Mouse (Mus musculus): ENCODE measurements at regions not wholly inside any gene's neighbourhood (a gene's known extent, or its start where the extent isn't known, plus 50 kb on each side); places are given as distances from the start of the nearest gene placed in this dataset.
A peak's percentile ranks its signal among the peaks of the same experiment; 100 is the strongest.

- H3K4me3 ChIP-seq: no peak overlapping the region
- no peaks in the 10 kb centered on the region for H3K36me3 ChIP-seq (ENCODE audit: control insufficient read depth, insufficient read depth, low read length)
- peaks cover 4% of the 10 kb centered on the region for H3K4me1 ChIP-seq (ENCODE audit: control insufficient read depth, insufficient read depth, low read length)
- no peaks in the 10 kb centered on the region for H3K27me3 ChIP-seq (ENCODE audit: control insufficient read depth, insufficient read depth, low read length)
- H3K27ac ChIP-seq: no peak overlapping the region
- peak; percentile 45 to 55 for DNase-seq
- no peak overlapping the region for H3K9ac ChIP-seq (ENCODE audit: low read depth, low read length)
- no peaks in the 10 kb centered on the region for H3K79me2 ChIP-seq (replicated peaks; ENCODE audit: control insufficient read depth, insufficient read depth, low read length)
- intact Hi-C loops (cut with DNase I): no loop called here
- WGBS: 51% methylated on average over 10 of the region's 10 CpGs
- TF ChIP-seq CTCF (IDR thresholded peaks at IDR 0.05) (no peak), POLR2A (IDR thresholded peaks at IDR 0.05; ENCODE audit: insufficient read depth, low read depth, low read length) (no peak), EP300 (IDR thresholded peaks at IDR 0.05; ENCODE audit: insufficient read depth, low read depth, low read length) (no peak)
Observed at GRCm38 (mm10) chr10:118761101-118761868, 108.7 kb downstream of the Dyrk2 start.

GRCm38 (mm10) chr10:118765051-118765450, 105.0 kb downstream of the Dyrk2 start:
- DNase-seq: no peak

GRCm38 (mm10) chr10:118765544-118766441, 104.2 kb downstream of the Dyrk2 start:
- intact Hi-C loops (cut with DNase I): no loop called here
- no peak for TF ChIP-seq POLR2A (IDR thresholded peaks at IDR 0.05; ENCODE audit: insufficient read depth, low read depth, low read length)
- no peak for TF ChIP-seq EP300 (IDR thresholded peaks at IDR 0.05; ENCODE audit: insufficient read depth, low read depth, low read length)
- no peak for TF ChIP-seq CTCF (IDR thresholded peaks at IDR 0.05)
- peaks cover 7% of the 10 kb centered on the region for H3K4me1 ChIP-seq (ENCODE audit: control insufficient read depth, insufficient read depth, low read length)
- no peaks in the 10 kb centered on the region for H3K79me2 ChIP-seq (replicated peaks; ENCODE audit: control insufficient read depth, insufficient read depth, low read length)
- WGBS: 41% methylated on average over 14 of the region's 14 CpGs
- peak overlapping the region; percentile 47 for H3K27ac ChIP-seq
- H3K4me3 ChIP-seq: no peak overlapping the region
- H3K36me3 ChIP-seq (ENCODE audit: control insufficient read depth, insufficient read depth, low read length): 0 out of 2 replicates have a peak, but pooled peaks cover 3% of the 10 kb centered on the region
- peak; percentile 40 to 45 for DNase-seq
- H3K27me3 ChIP-seq (ENCODE audit: control insufficient read depth, insufficient read depth, low read length): no peaks in the 10 kb centered on the region
- no peak overlapping the region for H3K9ac ChIP-seq (ENCODE audit: low read depth, low read length)

More at GRCm38 (mm10) chr10:118765051-118765450, 105.0 kb downstream of the Dyrk2 start:
- Histone ChIP-seq H3K27me3 (ENCODE audit: control insufficient read depth, insufficient read depth, low read length) (no peaks in the 10 kb centered on the region), H3K79me2 (replicated peaks; ENCODE audit: control insufficient read depth, insufficient read depth, low read length) (no peaks in the 10 kb centered on the region), H3K27ac (no peak overlapping the region), H3K4me1 (ENCODE audit: control insufficient read depth, insufficient read depth, low read length) (peaks cover 7% of the 10 kb centered on the region), H3K4me3 (no peak overlapping the region), H3K36me3 (ENCODE audit: control insufficient read depth, insufficient read depth, low read length) (0 out of 2 replicates have a peak, but pooled peaks cover 3% of the 10 kb centered on the region), H3K9ac (ENCODE audit: low read depth, low read length) (no peak overlapping the region)
- intact Hi-C loops (cut with DNase I): no loop called here
- TF ChIP-seq CTCF (IDR thresholded peaks at IDR 0.05) (no peak), EP300 (IDR thresholded peaks at IDR 0.05; ENCODE audit: insufficient read depth, low read depth, low read length) (no peak), POLR2A (IDR thresholded peaks at IDR 0.05; ENCODE audit: insufficient read depth, low read depth, low read length) (no peak)
- 92% methylated on average over 9 of the region's 9 CpGs for WGBS

DNA sequence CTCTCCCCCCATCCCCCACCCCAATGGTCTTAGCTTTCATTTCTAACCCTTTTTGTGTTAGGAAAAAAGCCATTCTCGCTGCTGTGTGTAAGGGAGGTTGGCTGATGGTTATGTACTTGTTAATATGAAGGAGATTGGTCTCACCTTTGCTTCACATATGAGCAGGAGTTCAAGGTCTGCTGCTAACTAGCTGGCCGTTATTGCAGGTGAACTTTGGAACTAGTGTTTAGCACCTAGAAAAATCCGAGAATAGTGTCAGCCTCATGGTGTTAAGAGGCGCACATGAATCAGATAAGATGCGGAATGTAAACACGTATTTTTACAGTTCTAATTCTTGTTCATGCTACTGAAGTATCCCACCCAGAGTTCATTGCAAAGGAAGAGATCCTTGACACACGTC, 103.2 kb downstream of the Dyrk2 start:
- no peaks in the 10 kb centered on the region for H3K27me3 ChIP-seq (ENCODE audit: control insufficient read depth, insufficient read depth, low read length)
- TF ChIP-seq POLR2A (IDR thresholded peaks at IDR 0.05; ENCODE audit: insufficient read depth, low read depth, low read length) (no peak), CTCF (IDR thresholded peaks at IDR 0.05) (no peak), EP300 (IDR thresholded peaks at IDR 0.05; ENCODE audit: insufficient read depth, low read depth, low read length) (no peak)
- no peak overlapping the region for H3K9ac ChIP-seq (ENCODE audit: low read depth, low read length)
- H3K4me1 ChIP-seq (ENCODE audit: control insufficient read depth, insufficient read depth, low read length): peaks cover 7% of the 10 kb centered on the region
- no peak overlapping the region; the same call in 1 of the 2 replicates for H3K27ac ChIP-seq
- 74% methylated on average over 7 of the region's 7 CpGs for WGBS
- H3K36me3 ChIP-seq (ENCODE audit: control insufficient read depth, insufficient read depth, low read length): 0 out of 2 replicates have a peak, but pooled peaks cover 3% of the 10 kb centered on the region
- H3K4me3 ChIP-seq: no peak overlapping the region
- DNase-seq: no peak
- H3K79me2 ChIP-seq (replicated peaks; ENCODE audit: control insufficient read depth, insufficient read depth, low read length): no peaks in the 10 kb centered on the region
- intact Hi-C loops (cut with DNase I): no loop called here

GRCm38 (mm10) chr10:118769751-118770150, 100.3 kb downstream of the Dyrk2 start:
- Histone ChIP-seq H3K9ac (ENCODE audit: low read depth, low read length) (no peak overlapping the region), H3K4me1 (ENCODE audit: control insufficient read depth, insufficient read depth, low read length) (peaks cover 7% of the 10 kb centered on the region), H3K27me3 (ENCODE audit: control insufficient read depth, insufficient read depth, low read length) (no peaks in the 10 kb centered on the region), H3K27ac (no peak overlapping the region), H3K79me2 (replicated peaks; ENCODE audit: control insufficient read depth, insufficient read depth, low read length) (no peaks in the 10 kb centered on the region), H3K4me3 (no peak overlapping the region), H3K36me3 (ENCODE audit: control insufficient read depth, insufficient read depth, low read length) (0 out of 2 replicates have a peak, but pooled peaks cover 3% of the 10 kb centered on the region)
- no peak for DNase-seq
- 88% methylated on average over 4 of the region's 4 CpGs for WGBS
- intact Hi-C loops (cut with DNase I): no loop called here
- TF ChIP-seq CTCF (IDR thresholded peaks at IDR 0.05) (no peak), EP300 (IDR thresholded peaks at IDR 0.05; ENCODE audit: insufficient read depth, low read depth, low read length) (no peak), POLR2A (IDR thresholded peaks at IDR 0.05; ENCODE audit: insufficient read depth, low read depth, low read length) (no peak)
